Mouse (Mus musculus): ENCODE results near the gene Pcbd2.

DNA sequence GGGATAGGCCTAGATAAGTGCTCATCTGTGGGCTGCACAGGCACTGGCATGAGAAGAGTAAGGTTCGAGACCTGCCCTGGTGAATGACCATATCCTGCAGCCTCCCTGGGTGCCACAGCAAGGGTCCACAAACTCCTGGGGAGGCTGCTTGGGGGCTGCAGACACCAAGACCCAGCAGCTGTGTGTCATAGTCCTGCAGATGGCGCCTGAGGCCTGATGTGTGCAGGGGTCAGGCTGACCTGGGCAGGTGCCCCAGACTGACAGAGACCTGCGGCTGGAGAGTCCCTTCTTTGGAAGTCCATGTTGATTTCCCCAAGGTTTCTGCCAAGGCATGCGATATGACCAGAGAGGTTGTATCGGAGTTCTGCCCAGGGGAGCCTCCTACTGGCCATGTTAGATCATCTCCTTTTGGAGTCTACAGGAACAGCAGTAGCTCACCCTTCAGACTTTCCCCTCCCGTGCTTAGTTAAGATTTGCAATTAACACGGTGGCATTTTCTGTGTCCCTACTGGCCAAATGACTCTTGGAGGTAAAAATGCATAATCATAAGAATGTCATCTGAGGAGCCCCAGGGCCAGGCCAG, 82.0 kb downstream of the Pcbd2 start:
- TF ChIP-seq FLI1 (IDR thresholded peaks at IDR 0.05; ENCODE audit: low read length) = no peak
- TF ChIP-seq GATA1 (IDR thresholded peaks at IDR 0.05; ENCODE audit: borderline replicate concordance, low read length) = no peak

Measured in megakaryocyte, embryonic 14.5 days (primary cell).